Mouse (Mus musculus) urinary bladder, postnatal 36 days (tissue): ENCODE data around the gene Etfa.

Source experiments
- DNase-seq, 2 experiments: peaks; one replicate each; pipeline ENCODE4 v3.0.0; 2022; ENCODE audit warnings: low spot score in 2 of 2, mixed read lengths in 1 of 2

Etfa gene

GRCm38 (mm10) chr9:55511521-55511993 is 486 bp downstream of the Etfa start:
- DNase-seq: peak; percentile 45 to 60

- no peak for DNase-seq
Observed at GRCm38 (mm10) chr9:55510651-55511235, 1.3 kb downstream of the Etfa start.

GRCm38 (mm10) chr9:55509731-55510130 is 2.3 kb downstream of the Etfa start:
- no peak for DNase-seq

- DNase-seq: no peak
Observed at GRCm38 (mm10) chr9:55508701-55509100, 3.3 kb downstream of the Etfa start.

- peak; percentile 24 to 39 for DNase-seq
Observed at GRCm38 (mm10) chr9:55507922-55508321, 4.1 kb downstream of the Etfa start.

GRCm38 (mm10) chr9:55482116-55482515 is 29.9 kb downstream of the Etfa start:
- DNase-seq: no peak

- DNase-seq: no peak
Observed at GRCm38 (mm10) chr9:55478699-55479098, 33.3 kb downstream of the Etfa start.

GRCm38 (mm10) chr9:55476084-55476483 is 36.0 kb downstream of the Etfa start:
- DNase-seq: no peak

GRCm38 (mm10) chr9:55468397-55468796 is 43.6 kb downstream of the Etfa start:
- DNase-seq: no peak

- DNase-seq: no peak
Observed at GRCm38 (mm10) chr9:55453366-55453765, 58.7 kb downstream of the Etfa start.

- no peak for DNase-seq
Observed at GRCm38 (mm10) chr9:55452906-55453305, 59.1 kb downstream of the Etfa start.

GRCm38 (mm10) chr9:55451426-55451825 is 60.6 kb downstream of the Etfa start:
- DNase-seq: no peak

- DNase-seq: no peak
Observed at GRCm38 (mm10) chr9:55450035-55450434, 62.0 kb downstream of the Etfa start.

- no peak for DNase-seq
Observed at GRCm38 (mm10) chr9:55449108-55449507, 62.9 kb downstream of the Etfa start.

- no peak for DNase-seq
Observed at GRCm38 (mm10) chr9:55447509-55447908, 64.5 kb downstream of the Etfa start.

- no peak for DNase-seq
Observed at GRCm38 (mm10) chr9:55439206-55439780, 72.8 kb downstream of the Etfa start.

- DNase-seq: no peak
Observed at GRCm38 (mm10) chr9:55438433-55438832, 73.6 kb downstream of the Etfa start.

- no peak for DNase-seq
Observed at GRCm38 (mm10) chr9:55433875-55434274, 78.2 kb downstream of the Etfa start.

GRCm38 (mm10) chr9:55432306-55433289 is 79.4 kb downstream of the Etfa start:
- DNase-seq: no peak

GRCm38 (mm10) chr9:55430133-55430532 is 81.9 kb downstream of the Etfa start:
- DNase-seq: peak in 1 of 2 experiments; percentile 26

GRCm38 (mm10) chr9:55429242-55429975 is 82.6 kb downstream of the Etfa start:
- DNase-seq: peak; percentile 58 to 76
